Mouse (Mus musculus): ENCODE results near the gene Axl.

DNA sequence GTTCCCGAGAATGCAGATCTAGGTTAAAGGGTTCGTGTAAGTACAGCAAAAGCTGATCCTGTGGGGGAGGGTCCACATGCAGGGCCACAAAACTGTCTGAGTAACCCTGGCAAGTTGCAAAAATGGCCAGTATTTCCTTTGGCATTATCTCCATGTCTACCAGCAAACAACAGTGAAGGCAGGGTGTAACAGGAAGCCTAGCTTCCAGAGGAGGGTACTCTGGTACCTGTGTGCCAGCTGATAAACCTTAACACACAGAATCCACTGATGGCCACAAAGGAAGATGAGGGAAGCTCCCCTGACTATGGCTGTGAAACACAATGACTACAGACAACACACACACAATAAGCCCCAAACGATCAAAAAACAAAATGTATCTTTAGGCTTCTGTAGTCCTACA, 50.2 kb downstream of the Axl start:
- TF ChIP-seq GATA1 (IDR thresholded peaks at IDR 0.05; ENCODE audit: borderline replicate concordance, low read length) (no peak), FLI1 (IDR thresholded peaks at IDR 0.05; ENCODE audit: low read length) (no peak)
